Mouse (Mus musculus): ENCODE data around the gene Armcx1. TPM values are rescaled to one million over a fixed set of nuclear protein-coding genes. Genes with fewer than 3 reads are reported as not detected.
"Not testable (repeated sequence)": the region's sequence is repeated elsewhere in the genome, so short reads cannot be mapped to it uniquely, and the experiment has no call there.

The Armcx1 gene
- polyA plus RNA-seq, 1 experiment from 2014 or later: 112 TPM

- Histone ChIP-seq H3K27me3 (replicated peaks; ENCODE audit: control insufficient read depth, insufficient read depth, low read length) (no peaks in the 10 kb centered on the region), H3K4me3 (ENCODE audit: low read length) (no peak overlapping the region), H3K27ac (ENCODE audit: low read depth, low read length) (no peak overlapping the region), H3K4me2 (ENCODE audit: low read length) (no peak overlapping the region), H3K9ac (ENCODE audit: low read depth, low read length) (no peak overlapping the region), H3K36me3 (ENCODE audit: control insufficient read depth, insufficient read depth, low read length) (peaks cover 4% of the 10 kb centered on the region; the same call in 1 of the 2 replicates), H3K4me1 (ENCODE audit: control insufficient read depth, insufficient read depth, low read depth, low read length) (no peaks in the 10 kb centered on the region), H3K9me3 (ENCODE audit: control insufficient read depth, low read length) (no peaks in the 10 kb centered on the region)
- WGBS: 20% methylated on average over 3 of the region's 3 CpGs
- ATAC-seq: no peak
These were observed 900 bp upstream of the Armcx1 start for GRCm38 (mm10) chrX:134716863-134717262.

GRCm38 (mm10) chrX:134718524-134718923, 761 bp downstream of the Armcx1 start:
- peak overlapping the region; percentile 75 for H3K9ac ChIP-seq (ENCODE audit: low read depth, low read length)
- 30% methylated on average over 14 of the region's 14 CpGs for WGBS
- H3K27ac ChIP-seq (ENCODE audit: low read depth, low read length): peak overlapping the region; percentile 92
- H3K4me1 ChIP-seq (ENCODE audit: control insufficient read depth, insufficient read depth, low read depth, low read length): no peaks in the 10 kb centered on the region
- peak overlapping the region; percentile 57 for H3K4me2 ChIP-seq (ENCODE audit: low read length)
- peak overlapping the region; percentile 54 for H3K4me3 ChIP-seq (ENCODE audit: low read length)
- no peaks in the 10 kb centered on the region for H3K9me3 ChIP-seq (ENCODE audit: control insufficient read depth, low read length)
- peaks cover 4% of the 10 kb centered on the region; the same call in 1 of the 2 replicates for H3K36me3 ChIP-seq (ENCODE audit: control insufficient read depth, insufficient read depth, low read length)
- ATAC-seq: peak; percentile 87
- H3K27me3 ChIP-seq (replicated peaks; ENCODE audit: control insufficient read depth, insufficient read depth, low read length): no peaks in the 10 kb centered on the region

GRCm38 (mm10) chrX:134723762-134724161, 6.0 kb downstream of the Armcx1 start:
- H3K36me3 ChIP-seq (ENCODE audit: control insufficient read depth, insufficient read depth, low read length); H3K4me3 ChIP-seq (ENCODE audit: low read length); ATAC-seq; H3K4me1 ChIP-seq (ENCODE audit: control insufficient read depth, insufficient read depth, low read depth, low read length); H3K27me3 ChIP-seq (replicated peaks; ENCODE audit: control insufficient read depth, insufficient read depth, low read length); H3K9me3 ChIP-seq (ENCODE audit: control insufficient read depth, low read length); H3K27ac ChIP-seq (ENCODE audit: low read depth, low read length); H3K4me2 ChIP-seq (ENCODE audit: low read length); H3K9ac ChIP-seq (ENCODE audit: low read depth, low read length): not testable (repeated sequence)
- 23% methylated on average over 2 of the region's 2 CpGs for WGBS

- Histone ChIP-seq H3K4me2 (ENCODE audit: low read length) (no peak overlapping the region), H3K27me3 (replicated peaks; ENCODE audit: control insufficient read depth, insufficient read depth, low read length) (no peaks in the 10 kb centered on the region), H3K27ac (ENCODE audit: low read depth, low read length) (no peak overlapping the region), H3K9ac (ENCODE audit: low read depth, low read length) (no peak overlapping the region), H3K4me3 (ENCODE audit: low read length) (no peak overlapping the region), H3K36me3 (ENCODE audit: control insufficient read depth, insufficient read depth, low read length) (no peaks in the 10 kb centered on the region), H3K4me1 (ENCODE audit: control insufficient read depth, insufficient read depth, low read depth, low read length) (no peaks in the 10 kb centered on the region), H3K9me3 (ENCODE audit: control insufficient read depth, low read length) (no peaks in the 10 kb centered on the region)
- no peak for ATAC-seq
- 47% methylated on average over 4 of the region's 4 CpGs for WGBS
These were observed 12.0 kb downstream of the Armcx1 start for GRCm38 (mm10) chrX:134729778-134730177.

GRCm38 (mm10) chrX:134737796-134738195, 20.0 kb downstream of the Armcx1 start:
- H3K27ac ChIP-seq (ENCODE audit: low read depth, low read length): no peak overlapping the region
- no peaks in the 10 kb centered on the region; the same call in none of the 2 replicates for H3K27me3 ChIP-seq (replicated peaks; ENCODE audit: control insufficient read depth, insufficient read depth, low read length)
- WGBS: 96% methylated on average over 1 of the region's 1 CpGs
- no peak overlapping the region for H3K9ac ChIP-seq (ENCODE audit: low read depth, low read length)
- no peaks in the 10 kb centered on the region for H3K9me3 ChIP-seq (ENCODE audit: control insufficient read depth, low read length)
- H3K4me1 ChIP-seq (ENCODE audit: control insufficient read depth, insufficient read depth, low read depth, low read length): no peaks in the 10 kb centered on the region
- H3K36me3 ChIP-seq (ENCODE audit: control insufficient read depth, insufficient read depth, low read length): no peaks in the 10 kb centered on the region
- no peak overlapping the region for H3K4me3 ChIP-seq (ENCODE audit: low read length)
- H3K4me2 ChIP-seq (ENCODE audit: low read length): no peak overlapping the region
- no peak for ATAC-seq

GRCm38 (mm10) chrX:134739160-134739559, 21.4 kb downstream of the Armcx1 start:
- Histone ChIP-seq H3K9ac (ENCODE audit: low read depth, low read length) (no peak overlapping the region), H3K9me3 (ENCODE audit: control insufficient read depth, low read length) (no peaks in the 10 kb centered on the region), H3K4me3 (ENCODE audit: low read length) (no peak overlapping the region), H3K4me2 (ENCODE audit: low read length) (no peak overlapping the region), H3K27me3 (replicated peaks; ENCODE audit: control insufficient read depth, insufficient read depth, low read length) (no peaks in the 10 kb centered on the region; the same call in none of the 2 replicates), H3K27ac (ENCODE audit: low read depth, low read length) (no peak overlapping the region), H3K4me1 (ENCODE audit: control insufficient read depth, insufficient read depth, low read depth, low read length) (no peaks in the 10 kb centered on the region), H3K36me3 (ENCODE audit: control insufficient read depth, insufficient read depth, low read length) (no peaks in the 10 kb centered on the region)
- ATAC-seq: no peak
- WGBS: 74% methylated on average over 4 of the region's 4 CpGs

GRCm38 (mm10) chrX:134741862-134742261, 24.1 kb downstream of the Armcx1 start:
- Histone ChIP-seq H3K27ac (ENCODE audit: low read depth, low read length) (no peak overlapping the region), H3K4me1 (ENCODE audit: control insufficient read depth, insufficient read depth, low read depth, low read length) (no peaks in the 10 kb centered on the region), H3K9me3 (ENCODE audit: control insufficient read depth, low read length) (no peaks in the 10 kb centered on the region), H3K4me2 (ENCODE audit: low read length) (no peak overlapping the region), H3K4me3 (ENCODE audit: low read length) (no peak overlapping the region), H3K9ac (ENCODE audit: low read depth, low read length) (no peak overlapping the region), H3K27me3 (replicated peaks; ENCODE audit: control insufficient read depth, insufficient read depth, low read length) (no peaks in the 10 kb centered on the region; the same call in 1 of the 2 replicates), H3K36me3 (ENCODE audit: control insufficient read depth, insufficient read depth, low read length) (no peaks in the 10 kb centered on the region)
- no peak for ATAC-seq
- WGBS: 74% methylated on average over 5 of the region's 5 CpGs

GRCm38 (mm10) chrX:134746459-134746858, 28.7 kb downstream of the Armcx1 start:
- no peaks in the 10 kb centered on the region for H3K36me3 ChIP-seq (ENCODE audit: control insufficient read depth, insufficient read depth, low read length)
- no peak overlapping the region for H3K4me3 ChIP-seq (ENCODE audit: low read length)
- H3K27me3 ChIP-seq (replicated peaks; ENCODE audit: control insufficient read depth, insufficient read depth, low read length): no peaks in the 10 kb centered on the region
- 36% methylated on average over 5 of the region's 5 CpGs for WGBS
- H3K4me1 ChIP-seq (ENCODE audit: control insufficient read depth, insufficient read depth, low read depth, low read length): peaks cover 3% of the 10 kb centered on the region
- no peak overlapping the region for H3K9ac ChIP-seq (ENCODE audit: low read depth, low read length)
- H3K9me3 ChIP-seq (ENCODE audit: control insufficient read depth, low read length): no peaks in the 10 kb centered on the region
- no peak overlapping the region for H3K4me2 ChIP-seq (ENCODE audit: low read length)
- no peak overlapping the region for H3K27ac ChIP-seq (ENCODE audit: low read depth, low read length)
- peak; percentile 43; the same call in 1 of the 2 replicates for ATAC-seq

- Histone ChIP-seq H3K27me3 (replicated peaks; ENCODE audit: control insufficient read depth, insufficient read depth, low read length) (no peaks in the 10 kb centered on the region), H3K9ac (ENCODE audit: low read depth, low read length) (peak within 1 kb of the TSS; percentile 69), H3K9me3 (ENCODE audit: control insufficient read depth, low read length) (no peaks in the 10 kb centered on the region), H3K4me2 (ENCODE audit: low read length) (peak within 1 kb of the TSS; percentile 43), H3K27ac (ENCODE audit: low read depth, low read length) (peak within 1 kb of the TSS; percentile 82), H3K4me1 (ENCODE audit: control insufficient read depth, insufficient read depth, low read depth, low read length) (peaks cover 3% of the 10 kb centered on the region), H3K36me3 (ENCODE audit: control insufficient read depth, insufficient read depth, low read length) (no peaks in the 10 kb centered on the region), H3K4me3 (ENCODE audit: low read length) (peak within 1 kb of the TSS; percentile 55)
- 19% methylated on average over 36 of the region's 36 CpGs for WGBS
- peak; percentile 94 for ATAC-seq
These were observed 33.2 kb downstream of the Armcx1 start, which contains the start of gene Armcx6 for GRCm38 (mm10) chrX:134750764-134751592. Gene Armcx6, minus strand, starts transcription at chrX:134751417.
